Mouse (Mus musculus): Measurements from ENCODE around the gene Lypd4.

DNA sequence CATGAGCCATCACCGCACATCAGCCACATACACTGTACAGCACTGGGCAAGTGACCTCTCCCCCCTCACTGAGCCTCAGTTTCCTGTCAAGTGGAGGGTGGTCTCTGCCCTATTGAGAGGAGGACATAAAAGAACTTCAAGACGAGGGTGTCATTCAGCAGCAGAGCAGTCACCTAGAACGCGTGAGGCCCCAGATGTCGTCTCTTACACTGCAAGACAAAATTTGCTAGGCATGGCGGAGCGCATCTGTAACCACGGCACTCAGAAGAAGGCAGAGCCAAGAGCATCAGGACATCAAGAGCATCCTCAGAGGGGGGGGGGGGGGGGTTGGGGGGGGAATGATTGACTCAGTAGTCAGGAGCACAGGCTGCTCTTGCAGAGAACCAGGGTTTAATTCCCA lies 26.5 kb upstream of the Lypd4 start:
- TF ChIP-seq CTCF (IDR thresholded peaks at IDR 0.05; ENCODE audit: extremely low read depth, insufficient read depth, insufficient read length, insufficient replicate concordance) (no peak), POLR2A (IDR thresholded peaks at IDR 0.05; ENCODE audit: low read depth, low read length) (no peak)
